Mouse (Mus musculus) embryonic stem cell, embryonic (primary cell): ENCODE measurements around the gene Deup1.

Source experiments
- CTCF ChIA-PET, 4 experiments: fragments of 300-600 bp in 2 of 4; fragments of 350-600 bp in 2 of 4; sonication (Branson Sonifier 250); formaldehyde crosslinking; loops; one replicate each; lab custom pipeline; 2022; ENCODE audit warnings: inconsistent platforms in 2 of 4; lab: Charles Lee
- POLR2A ChIA-PET, 4 experiments: fragments of 300-600 bp in 2 of 4; fragments of 350-600 bp in 2 of 4; sonication (Branson Sonifier 250); formaldehyde crosslinking; loops; one replicate each; lab custom pipeline; 2022; ENCODE audit warnings: antibody characterized with exemption in 4 of 4, inconsistent platforms in 1 of 4; lab: Charles Lee

Gene Deup1

GRCm38 (mm10) chr9:15512918-15513317, 114.8 kb downstream of the Deup1 start:
- ChIA-PET POLR2A (no interaction called here), CTCF (interaction anchor here in 1 of 4 experiments (0.8 kb wide), 1 partner anchor 11 kb away, joined by 3 read pairs; no protein-coding TSS in a partner anchor)

- ChIA-PET CTCF (no interaction called here), POLR2A (no interaction called here)
Observed at GRCm38 (mm10) chr9:15510557-15511310, 117.0 kb downstream of the Deup1 start.
